Mouse (Mus musculus): ENCODE results near the gene Mast4. TPM values are rescaled to one million over a fixed set of nuclear protein-coding genes. Genes with fewer than 3 reads are reported as not detected.

Mast4 gene
- polyA plus RNA-seq, 1 experiment from 2014 or later, result 34.9 TPM

GRCm38 (mm10) chr13:103061680-103062079 lies 272.6 kb downstream of the Mast4 start:
- H3K4me3 ChIP-seq, result no peak overlapping the region

GRCm38 (mm10) chr13:103059995-103060652 lies 274.2 kb downstream of the Mast4 start:
- no peak overlapping the region for H3K27ac ChIP-seq (replicated peaks)
- H3K9me3 ChIP-seq, result no peaks in the 10 kb centered on the region
- 72% methylated on average over 11 of the region's 11 CpGs for WGBS
- no peak overlapping the region for H3K9ac ChIP-seq (replicated peaks)
- ATAC-seq (ENCODE audit: low FRiP score, low read depth), result no peak
- H3K4me2 ChIP-seq (replicated peaks), result no peak overlapping the region
- H3K36me3 ChIP-seq, result no peaks in the 10 kb centered on the region
- peaks cover under 1% of the 10 kb centered on the region; the same call in 1 of the 2 replicates for H3K4me1 ChIP-seq
- peaks cover 6% of the 10 kb centered on the region; the same call in 1 of the 2 replicates for H3K27me3 ChIP-seq
- H3K4me3 ChIP-seq, result no peak overlapping the region

More at GRCm38 (mm10) chr13:103061680-103062079, 272.6 kb downstream of the Mast4 start:
- Histone ChIP-seq H3K9ac (replicated peaks) (no peak overlapping the region), H3K4me1 (peaks cover 8% of the 10 kb centered on the region; the same call in 1 of the 2 replicates), H3K9me3 (no peaks in the 10 kb centered on the region), H3K4me2 (replicated peaks) (no peak overlapping the region), H3K36me3 (no peaks in the 10 kb centered on the region), H3K27ac (replicated peaks) (no peak overlapping the region), H3K27me3 (no peaks in the 10 kb centered on the region)
- 67% methylated on average over 2 of the region's 2 CpGs for WGBS
- no peak for ATAC-seq (ENCODE audit: low FRiP score, low read depth)

GRCm38 (mm10) chr13:103056451-103056850 lies 277.8 kb downstream of the Mast4 start:
- no peak overlapping the region for H3K4me2 ChIP-seq (replicated peaks)
- H3K36me3 ChIP-seq, result no peaks in the 10 kb centered on the region
- H3K4me3 ChIP-seq, result no peak overlapping the region
- H3K9me3 ChIP-seq, result no peaks in the 10 kb centered on the region
- H3K4me1 ChIP-seq, result peaks cover 10% of the 10 kb centered on the region
- H3K27me3 ChIP-seq, result peaks cover 6% of the 10 kb centered on the region; the same call in 1 of the 2 replicates
- 89% methylated on average over 10 of the region's 10 CpGs for WGBS
- H3K9ac ChIP-seq (replicated peaks), result no peak overlapping the region
- no peak overlapping the region for H3K27ac ChIP-seq (replicated peaks)
- no peak for ATAC-seq (ENCODE audit: low FRiP score, low read depth)

- Histone ChIP-seq H3K4me2 (replicated peaks) (no peak overlapping the region; the same call in 1 of the 2 replicates), H3K27me3 (peaks cover 6% of the 10 kb centered on the region; the same call in 1 of the 2 replicates), H3K4me1 (peaks cover 10% of the 10 kb centered on the region), H3K9me3 (no peaks in the 10 kb centered on the region), H3K4me3 (no peak overlapping the region), H3K9ac (replicated peaks) (no peak overlapping the region), H3K27ac (replicated peaks) (no peak overlapping the region), H3K36me3 (no peaks in the 10 kb centered on the region)
- WGBS, result 28% methylated on average over 7 of the region's 7 CpGs
- no peak for ATAC-seq (ENCODE audit: low FRiP score, low read depth)
Observed at GRCm38 (mm10) chr13:103052661-103053060, 281.6 kb downstream of the Mast4 start.

- no peaks in the 10 kb centered on the region for H3K36me3 ChIP-seq
- no peak overlapping the region for H3K9ac ChIP-seq (replicated peaks)
- no peak overlapping the region for H3K4me2 ChIP-seq (replicated peaks)
- ATAC-seq (ENCODE audit: low FRiP score, low read depth), result no peak
- H3K9me3 ChIP-seq, result no peaks in the 10 kb centered on the region
- peaks cover 10% of the 10 kb centered on the region for H3K4me1 ChIP-seq
- H3K4me3 ChIP-seq, result no peak overlapping the region
- no peak overlapping the region for H3K27ac ChIP-seq (replicated peaks)
- H3K27me3 ChIP-seq, result no peaks in the 10 kb centered on the region
- 87% methylated on average over 7 of the region's 7 CpGs for WGBS
Observed at GRCm38 (mm10) chr13:103048954-103049353, 285.3 kb downstream of the Mast4 start.

- ATAC-seq (ENCODE audit: low FRiP score, low read depth), result no peak
- no peaks in the 10 kb centered on the region for H3K9me3 ChIP-seq
- no peak overlapping the region for H3K4me2 ChIP-seq (replicated peaks)
- H3K27me3 ChIP-seq, result no peaks in the 10 kb centered on the region
- H3K4me3 ChIP-seq, result no peak overlapping the region
- no peaks in the 10 kb centered on the region for H3K4me1 ChIP-seq
- H3K36me3 ChIP-seq, result no peaks in the 10 kb centered on the region
- H3K9ac ChIP-seq (replicated peaks), result no peak overlapping the region
- H3K27ac ChIP-seq (replicated peaks), result no peak overlapping the region
- WGBS, result 93% methylated on average over 9 of the region's 9 CpGs
Observed at GRCm38 (mm10) chr13:103043692-103044091, 290.6 kb downstream of the Mast4 start.

GRCm38 (mm10) chr13:103043011-103043410 lies 291.3 kb downstream of the Mast4 start:
- Histone ChIP-seq H3K4me2 (replicated peaks) (no peak overlapping the region), H3K27ac (replicated peaks) (no peak overlapping the region), H3K27me3 (no peaks in the 10 kb centered on the region), H3K4me3 (no peak overlapping the region), H3K36me3 (no peaks in the 10 kb centered on the region), H3K9me3 (no peaks in the 10 kb centered on the region), H3K4me1 (no peaks in the 10 kb centered on the region), H3K9ac (replicated peaks) (no peak overlapping the region)
- 91% methylated on average over 4 of the region's 4 CpGs for WGBS
- ATAC-seq (ENCODE audit: low FRiP score, low read depth), result no peak

- no peak overlapping the region for H3K9ac ChIP-seq (replicated peaks)
- no peak overlapping the region for H3K4me3 ChIP-seq
- no peak overlapping the region for H3K4me2 ChIP-seq (replicated peaks)
- H3K27ac ChIP-seq (replicated peaks), result no peak overlapping the region
- 44% methylated on average over 5 of the region's 5 CpGs for WGBS
- H3K4me1 ChIP-seq, result peaks cover 10% of the 10 kb centered on the region; the same call in 1 of the 2 replicates
- H3K27me3 ChIP-seq, result no peaks in the 10 kb centered on the region
- no peaks in the 10 kb centered on the region for H3K9me3 ChIP-seq
- H3K36me3 ChIP-seq, result no peaks in the 10 kb centered on the region
- no peak for ATAC-seq (ENCODE audit: low FRiP score, low read depth)
Observed at GRCm38 (mm10) chr13:103037466-103037865, 296.8 kb downstream of the Mast4 start.

- Histone ChIP-seq H3K27ac (replicated peaks) (no peak overlapping the region), H3K4me1 (peaks cover 7% of the 10 kb centered on the region; the same call in 1 of the 2 replicates), H3K36me3 (no peaks in the 10 kb centered on the region), H3K4me3 (no peak overlapping the region), H3K9ac (replicated peaks) (no peak overlapping the region), H3K27me3 (no peaks in the 10 kb centered on the region), H3K9me3 (no peaks in the 10 kb centered on the region), H3K4me2 (replicated peaks) (no peak overlapping the region)
- ATAC-seq (ENCODE audit: low FRiP score, low read depth), result no peak
- 86% methylated on average over 5 of the region's 5 CpGs for WGBS
Observed at GRCm38 (mm10) chr13:103029377-103029776, 304.9 kb downstream of the Mast4 start.

GRCm38 (mm10) chr13:103027456-103028078 lies 306.7 kb downstream of the Mast4 start:
- no peaks in the 10 kb centered on the region for H3K36me3 ChIP-seq
- ATAC-seq (ENCODE audit: low FRiP score, low read depth), result 0 out of 2 replicates have a peak, but pooled peaks have one; percentile 44
- 68% methylated on average over 17 of the region's 17 CpGs for WGBS
- no peaks in the 10 kb centered on the region for H3K9me3 ChIP-seq
- H3K4me1 ChIP-seq, result peaks cover 7% of the 10 kb centered on the region; the same call in 1 of the 2 replicates
- H3K4me3 ChIP-seq, result no peak overlapping the region
- no peak overlapping the region for H3K9ac ChIP-seq (replicated peaks)
- H3K27ac ChIP-seq (replicated peaks), result no peak overlapping the region
- H3K4me2 ChIP-seq (replicated peaks), result no peak overlapping the region
- no peaks in the 10 kb centered on the region for H3K27me3 ChIP-seq

- Histone ChIP-seq H3K4me2 (replicated peaks) (no peak overlapping the region), H3K36me3 (no peaks in the 10 kb centered on the region), H3K27me3 (no peaks in the 10 kb centered on the region), H3K4me3 (no peak overlapping the region), H3K4me1 (peaks cover 7% of the 10 kb centered on the region; the same call in 1 of the 2 replicates), H3K9me3 (no peaks in the 10 kb centered on the region), H3K27ac (replicated peaks) (no peak overlapping the region), H3K9ac (replicated peaks) (no peak overlapping the region)
- 80% methylated on average over 3 of the region's 3 CpGs for WGBS
- no peak for ATAC-seq (ENCODE audit: low FRiP score, low read depth)
Observed at GRCm38 (mm10) chr13:103025461-103025860, 308.8 kb downstream of the Mast4 start.

GRCm38 (mm10) chr13:103018481-103018880 lies 315.8 kb downstream of the Mast4 start:
- 84% methylated on average over 6 of the region's 6 CpGs for WGBS
- Histone ChIP-seq H3K9ac (replicated peaks) (no peak overlapping the region), H3K9me3 (no peaks in the 10 kb centered on the region), H3K4me1 (0 out of 2 replicates have a peak, but pooled peaks cover 7% of the 10 kb centered on the region), H3K4me3 (no peak overlapping the region), H3K4me2 (replicated peaks) (no peak overlapping the region), H3K36me3 (no peaks in the 10 kb centered on the region), H3K27me3 (no peaks in the 10 kb centered on the region), H3K27ac (replicated peaks) (no peak overlapping the region)
- no peak for ATAC-seq (ENCODE audit: low FRiP score, low read depth)

Measured in midbrain, embryonic 12.5 days (tissue).